Mouse (Mus musculus): ENCODE results near the gene Brd3. TPM values are rescaled to one million over a fixed set of nuclear protein-coding genes. Genes with fewer than 3 reads are reported as not detected.
A peak's percentile ranks its signal among the peaks of the same experiment; 100 is the strongest.

Gene Brd3
- polyA plus RNA-seq, 1 experiment from 2014 or later = 80.9 TPM

- H3K4me2 ChIP-seq = no peak overlapping the region
- no peak overlapping the region for H3K9ac ChIP-seq
- H3K4me1 ChIP-seq (replicated peaks) = peaks cover 77% of the 10 kb centered on the region
- H3K36me3 ChIP-seq = no peaks in the 10 kb centered on the region
- H3K9me3 ChIP-seq (replicated peaks) = no peaks in the 10 kb centered on the region
- H3K27ac ChIP-seq (ENCODE audit: poor library complexity, severe bottlenecking) = no peak overlapping the region
- WGBS = 23% methylated on average over 8 of the region's 8 CpGs
- no peak overlapping the region for H3K4me3 ChIP-seq
- H3K27me3 ChIP-seq (replicated peaks) = no peaks in the 10 kb centered on the region
- ATAC-seq (ENCODE audit: insufficient number of reproducible peaks, low FRiP score) = peak; percentile 44; the same call in 1 of the 2 replicates
These were observed 95.7 kb downstream of the Brd3 start for GRCm38 (mm10) chr2:27411688-27412174.

- Histone ChIP-seq H3K27ac (ENCODE audit: poor library complexity, severe bottlenecking) (no peak overlapping the region), H3K4me1 (replicated peaks) (peaks cover 74% of the 10 kb centered on the region), H3K36me3 (no peaks in the 10 kb centered on the region), H3K9ac (no peak overlapping the region), H3K27me3 (replicated peaks) (no peaks in the 10 kb centered on the region), H3K9me3 (replicated peaks) (no peaks in the 10 kb centered on the region), H3K4me3 (no peak overlapping the region), H3K4me2 (no peak overlapping the region)
- WGBS = 74% methylated on average over 6 of the region's 6 CpGs
- no peak for ATAC-seq (ENCODE audit: insufficient number of reproducible peaks, low FRiP score)
These were observed 96.8 kb downstream of the Brd3 start for GRCm38 (mm10) chr2:27410518-27411140.

GRCm38 (mm10) chr2:27408194-27408593, 99.3 kb downstream of the Brd3 start:
- no peaks in the 10 kb centered on the region for H3K36me3 ChIP-seq
- H3K4me1 ChIP-seq (replicated peaks) = peaks cover 66% of the 10 kb centered on the region
- no peak for ATAC-seq (ENCODE audit: insufficient number of reproducible peaks, low FRiP score)
- H3K27ac ChIP-seq (ENCODE audit: poor library complexity, severe bottlenecking) = no peak overlapping the region
- 70% methylated on average over 3 of the region's 3 CpGs for WGBS
- H3K27me3 ChIP-seq (replicated peaks) = no peaks in the 10 kb centered on the region
- no peak overlapping the region for H3K4me3 ChIP-seq
- no peak overlapping the region for H3K4me2 ChIP-seq
- no peaks in the 10 kb centered on the region for H3K9me3 ChIP-seq (replicated peaks)
- H3K9ac ChIP-seq = no peak overlapping the region

GRCm38 (mm10) chr2:27406928-27407327, 100.5 kb downstream of the Brd3 start:
- Histone ChIP-seq H3K27me3 (replicated peaks) (no peaks in the 10 kb centered on the region), H3K4me2 (no peak overlapping the region), H3K9ac (no peak overlapping the region), H3K36me3 (no peaks in the 10 kb centered on the region), H3K27ac (ENCODE audit: poor library complexity, severe bottlenecking) (no peak overlapping the region), H3K9me3 (replicated peaks) (no peaks in the 10 kb centered on the region), H3K4me1 (replicated peaks) (peaks cover 58% of the 10 kb centered on the region), H3K4me3 (no peak overlapping the region)
- no peak for ATAC-seq (ENCODE audit: insufficient number of reproducible peaks, low FRiP score)
- WGBS = 69% methylated on average over 5 of the region's 5 CpGs

GRCm38 (mm10) chr2:27405094-27405884, 102.2 kb downstream of the Brd3 start:
- 0 out of 2 replicates have a peak overlapping the region, but pooled peaks have one; percentile 25 for H3K9ac ChIP-seq
- whole genome bisulfite sequencing = 69% methylated on average over 5 of the region's 5 CpGs

GRCm38 (mm10) chr2:27404375-27405093, 102.9 kb downstream of the Brd3 start:
- no peak overlapping the region for H3K27ac ChIP-seq (ENCODE audit: poor library complexity, severe bottlenecking)
- no peaks in the 10 kb centered on the region for H3K27me3 ChIP-seq (replicated peaks)
- H3K9me3 ChIP-seq (replicated peaks) = no peaks in the 10 kb centered on the region; the same call in 1 of the 2 replicates
- H3K9ac ChIP-seq = no peak overlapping the region
- no peak overlapping the region for H3K4me2 ChIP-seq
- ATAC-seq (ENCODE audit: insufficient number of reproducible peaks, low FRiP score) = no peak
- 55% methylated on average over 6 of the region's 6 CpGs for WGBS
- peaks cover 43% of the 10 kb centered on the region for H3K4me1 ChIP-seq (replicated peaks)
- no peak overlapping the region for H3K4me3 ChIP-seq
- H3K36me3 ChIP-seq = no peaks in the 10 kb centered on the region

More at GRCm38 (mm10) chr2:27405094-27405884, 102.2 kb downstream of the Brd3 start:
- no peak overlapping the region for H3K4me3 ChIP-seq
- no peak for ATAC-seq (ENCODE audit: insufficient number of reproducible peaks, low FRiP score)
- H3K27ac ChIP-seq (ENCODE audit: poor library complexity, severe bottlenecking) = no peak overlapping the region
- no peaks in the 10 kb centered on the region for H3K36me3 ChIP-seq
- no peaks in the 10 kb centered on the region for H3K27me3 ChIP-seq (replicated peaks)
- no peak overlapping the region for H3K4me2 ChIP-seq
- peaks cover 43% of the 10 kb centered on the region for H3K4me1 ChIP-seq (replicated peaks)
- no peaks in the 10 kb centered on the region for H3K9me3 ChIP-seq (replicated peaks)

GRCm38 (mm10) chr2:27401544-27401943, 105.9 kb downstream of the Brd3 start:
- Histone ChIP-seq H3K4me2 (no peak overlapping the region), H3K27ac (ENCODE audit: poor library complexity, severe bottlenecking) (no peak overlapping the region), H3K9ac (no peak overlapping the region), H3K36me3 (no peaks in the 10 kb centered on the region), H3K9me3 (replicated peaks) (no peaks in the 10 kb centered on the region; the same call in 1 of the 2 replicates), H3K4me3 (no peak overlapping the region), H3K27me3 (replicated peaks) (no peaks in the 10 kb centered on the region), H3K4me1 (replicated peaks) (peaks cover 30% of the 10 kb centered on the region)
- no peak for ATAC-seq (ENCODE audit: insufficient number of reproducible peaks, low FRiP score)
- WGBS = 76% methylated on average over 2 of the region's 2 CpGs

GRCm38 (mm10) chr2:27400083-27400482, 107.4 kb downstream of the Brd3 start:
- H3K27ac ChIP-seq (ENCODE audit: poor library complexity, severe bottlenecking) = no peak overlapping the region
- no peak overlapping the region for H3K9ac ChIP-seq
- peaks cover 25% of the 10 kb centered on the region for H3K4me1 ChIP-seq (replicated peaks)
- WGBS = 89% methylated on average over 2 of the region's 2 CpGs
- H3K4me2 ChIP-seq = no peak overlapping the region
- ATAC-seq (ENCODE audit: insufficient number of reproducible peaks, low FRiP score) = no peak
- H3K9me3 ChIP-seq (replicated peaks) = no peaks in the 10 kb centered on the region; the same call in 1 of the 2 replicates
- no peak overlapping the region for H3K4me3 ChIP-seq
- peaks cover 7% of the 10 kb centered on the region; the same call in 1 of the 2 replicates for H3K27me3 ChIP-seq (replicated peaks)
- H3K36me3 ChIP-seq = no peaks in the 10 kb centered on the region

- Histone ChIP-seq H3K9me3 (replicated peaks) (no peaks in the 10 kb centered on the region; the same call in 1 of the 2 replicates), H3K4me1 (replicated peaks) (peaks cover 37% of the 10 kb centered on the region), H3K27me3 (replicated peaks) (peaks cover 11% of the 10 kb centered on the region; the same call in 1 of the 2 replicates), H3K27ac (ENCODE audit: poor library complexity, severe bottlenecking) (no peak overlapping the region), H3K9ac (no peak overlapping the region), H3K4me2 (no peak overlapping the region), H3K36me3 (no peaks in the 10 kb centered on the region), H3K4me3 (no peak overlapping the region)
- 57% methylated on average over 17 of the region's 17 CpGs for WGBS
- ATAC-seq (ENCODE audit: insufficient number of reproducible peaks, low FRiP score) = no peak
These were observed 110.6 kb downstream of the Brd3 start for GRCm38 (mm10) chr2:27396656-27397440.
